ENCODE assay signal across 7 mouse cellular contexts in genomic region chr19:44669535-44669958, GRCm38 (mm10).
DNase-seq lines count a peak whose midpoint lies in the region; ATAC-seq and TF ChIP-seq lines count a peak whose summit lies in the region.

No protein-coding gene starts in this region.

- intact Hi-C loops in left cerebral cortex, postnatal 4 days (cut with DNase I) = no loop called here

- H3K4me1 ChIP-seq in stomach, embryonic 14.5 days (ENCODE audit: control insufficient read depth, insufficient read depth, low read length) = peaks cover 13% of the 10 kb centered on the region; the same call in 1 of the 2 replicates
- no peaks in the 10 kb centered on the region for H3K4me1 ChIP-seq in stomach, postnatal 0 days (replicated peaks; ENCODE audit: control insufficient read depth, insufficient read depth)
- H3K4me1 ChIP-seq in forebrain, embryonic 14.5 days (ENCODE audit: control insufficient read depth, insufficient read depth, low read length) = peaks cover 9% of the 10 kb centered on the region
- peaks cover 7% of the 10 kb centered on the region for H3K4me1 ChIP-seq in limb, embryonic 14.5 days (ENCODE audit: control insufficient read depth, insufficient read depth, low read length)

- no peak for DNase-seq in stomach, postnatal 0 days (ENCODE audit: low spot score)
- no peak for DNase-seq in forebrain, embryonic 14.5 days (ENCODE audit: low spot score)
- no peak for DNase-seq in limb, embryonic 14.5 days (ENCODE audit: low spot score)
- DNase-seq in spleen, postnatal 10 days (ENCODE audit: low spot score in 2 of 2) = no peak
- no peak for DNase-seq in adrenal gland, postnatal 14 days
- DNase-seq in left cerebral cortex, postnatal 4 days = no peak

- H3K4me2 ChIP-seq in stomach, embryonic 14.5 days (replicated peaks; ENCODE audit: low read depth, low read length) = peak overlapping the region; percentile 38
- H3K4me2 ChIP-seq in stomach, postnatal 0 days (replicated peaks; ENCODE audit: low read depth) = no peak overlapping the region
- peak overlapping the region; percentile 42 for H3K4me2 ChIP-seq in forebrain, embryonic 14.5 days (ENCODE audit: low read length)
- H3K4me2 ChIP-seq in limb, embryonic 14.5 days (replicated peaks; ENCODE audit: low read depth, low read length, severe bottlenecking) = peak overlapping the region; percentile 47

- no peak overlapping the region for H3K9ac ChIP-seq in stomach, embryonic 14.5 days (replicated peaks; ENCODE audit: low read depth, low read length)
- no peak overlapping the region for H3K9ac ChIP-seq in stomach, postnatal 0 days (ENCODE audit: low read length)
- H3K9ac ChIP-seq in forebrain, embryonic 14.5 days (ENCODE audit: low read length) = no peak overlapping the region
- no peak overlapping the region for H3K9ac ChIP-seq in limb, embryonic 14.5 days (ENCODE audit: low read depth, low read length, severe bottlenecking)

- no peaks in the 10 kb centered on the region for H3K9me3 ChIP-seq in stomach, embryonic 14.5 days (ENCODE audit: control insufficient read depth, low read depth, low read length)
- no peaks in the 10 kb centered on the region for H3K9me3 ChIP-seq in stomach, postnatal 0 days (ENCODE audit: control insufficient read depth, low read length)
- H3K9me3 ChIP-seq in forebrain, embryonic 14.5 days (replicated peaks; ENCODE audit: control insufficient read depth, low read length) = no peaks in the 10 kb centered on the region
- H3K9me3 ChIP-seq in limb, embryonic 14.5 days (ENCODE audit: control insufficient read depth, low read length) = no peaks in the 10 kb centered on the region

- TF ChIP-seq EP300 in stomach, postnatal 0 days (optimal IDR thresholded peaks at IDR 0.05) = no peak

- no peak for ATAC-seq in stomach, embryonic 14.5 days (ENCODE audit: insufficient number of reproducible peaks, insufficient read depth, low FRiP score, low read depth)
- ATAC-seq in stomach, postnatal 0 days (ENCODE audit: low FRiP score, low TSS enrichment) = no peak
- ATAC-seq in forebrain, embryonic 14.5 days = no peak
- ATAC-seq in limb, embryonic 14.5 days (ENCODE audit: low FRiP score, low read depth) = no peak

- H3K36me3 ChIP-seq in stomach, embryonic 14.5 days (ENCODE audit: control insufficient read depth, insufficient read depth, low read length) = no peaks in the 10 kb centered on the region
- H3K36me3 ChIP-seq in stomach, postnatal 0 days (ENCODE audit: control insufficient read depth, insufficient read depth, low read length) = no peaks in the 10 kb centered on the region
- H3K36me3 ChIP-seq in forebrain, embryonic 14.5 days (ENCODE audit: control insufficient read depth, insufficient read depth, low read length) = no peaks in the 10 kb centered on the region
- no peaks in the 10 kb centered on the region for H3K36me3 ChIP-seq in limb, embryonic 14.5 days (ENCODE audit: control insufficient read depth, insufficient read depth, low read length)

- H3K4me3 ChIP-seq in stomach, embryonic 14.5 days (ENCODE audit: low read depth, low read length) = peak overlapping the region; percentile 11
- H3K4me3 ChIP-seq in stomach, postnatal 0 days (ENCODE audit: low read depth, low read length) = no peak overlapping the region
- H3K4me3 ChIP-seq in forebrain, embryonic 14.5 days (ENCODE audit: low read depth, low read length) = peak overlapping the region; percentile 15
- H3K4me3 ChIP-seq in limb, embryonic 14.5 days (replicated peaks; ENCODE audit: low read length) = peak overlapping the region; percentile 27

- TF ChIP-seq CTCF in stomach, postnatal 0 days (IDR thresholded peaks at IDR 0.05; ENCODE audit: low read depth) = no peak

- H3K27me3 ChIP-seq in stomach, embryonic 14.5 days (ENCODE audit: control insufficient read depth, insufficient read depth, low read length) = peaks cover 60% of the 10 kb centered on the region
- peaks cover 24% of the 10 kb centered on the region; the same call in 1 of the 2 replicates for H3K27me3 ChIP-seq in stomach, postnatal 0 days (ENCODE audit: control insufficient read depth, insufficient read depth, low read length)
- H3K27me3 ChIP-seq in forebrain, embryonic 14.5 days (replicated peaks; ENCODE audit: control insufficient read depth, insufficient read depth, low read length) = peaks cover 84% of the 10 kb centered on the region
- peaks cover 66% of the 10 kb centered on the region for H3K27me3 ChIP-seq in limb, embryonic 14.5 days (ENCODE audit: control insufficient read depth, insufficient read depth, low read length)

- no peak for TF ChIP-seq POLR2A in limb, embryonic 14.5 days (IDR thresholded peaks at IDR 0.05; ENCODE audit: borderline replicate concordance, extremely low read depth, insufficient read depth, insufficient read length)

- H3K27ac ChIP-seq in stomach, embryonic 14.5 days (ENCODE audit: low read length) = no peak overlapping the region
- H3K27ac ChIP-seq in stomach, postnatal 0 days (replicated peaks) = no peak overlapping the region
- no peak overlapping the region for H3K27ac ChIP-seq in forebrain, embryonic 14.5 days (ENCODE audit: low read depth, low read length)
- H3K27ac ChIP-seq in limb, embryonic 14.5 days (replicated peaks; ENCODE audit: low read depth, low read length) = no peak overlapping the region

- under 1% methylated on average over 14 of the region's 14 CpGs for WGBS in stomach, embryonic 14.5 days
- 0% methylated on average over 13 of the region's 14 CpGs for WGBS in stomach, postnatal 0 days
- 4% methylated on average over 14 of the region's 14 CpGs for WGBS in forebrain, embryonic 14.5 days
- 0% methylated on average over 14 of the region's 14 CpGs for WGBS in limb, embryonic 14.5 days
